Mouse (Mus musculus) forebrain, embryonic 11.5 days (tissue): ENCODE results near the gene Zbbx. TPM values are rescaled to one million over a fixed set of nuclear protein-coding genes. Genes with fewer than 3 reads are reported as not detected.

Source experiments
- ATAC-seq: fragments of 200-750 bp; cut with Nextera tagmentation; replicated peaks from 2 replicates; pipeline ENCODE4 v1.8.0; 2017; ENCODE audit warnings: moderate TSS enrichment; ENCODE audit not compliant: low FRiP score
- DNase-seq: peaks from one replicate; pipeline ENCODE4 v3.0.0-alpha.2; 2017; ENCODE audit warnings: low spot score
- H3K27ac ChIP-seq: fragments of 300-500 bp; sonication (generic); 2 replicates; pipeline ENCODE4 v1.5.1; 2014; ENCODE audit warnings: low read depth, low read length
- H3K27me3 ChIP-seq: fragments of 300-500 bp; sonication (generic); 2 replicates; pipeline ENCODE4 v1.6.1; 2014; ENCODE audit warnings: mild to moderate bottlenecking, low read length, mixed read lengths; ENCODE audit not compliant: control insufficient read depth, insufficient read depth
- H3K36me3 ChIP-seq: fragments of 300-500 bp; sonication (generic); 2 replicates; pipeline ENCODE4 v1.6.1; 2014; ENCODE audit warnings: mild to moderate bottlenecking, low read length, moderate library complexity, mixed read lengths; ENCODE audit not compliant: control insufficient read depth, insufficient read depth
- H3K4me1 ChIP-seq: fragments of 300-500 bp; sonication (generic); replicated peaks from 2 replicates; pipeline ENCODE4 v1.6.1; 2014; ENCODE audit warnings: low read length, mixed read lengths; ENCODE audit not compliant: control insufficient read depth, insufficient read depth
- H3K4me2 ChIP-seq: fragments of 300-500 bp; sonication (generic); 2 replicates; pipeline ENCODE4 v1.6.1; 2014; ENCODE audit warnings: low read depth, mild to moderate bottlenecking, low read length, moderate library complexity, mixed read lengths; ENCODE audit not compliant: severe bottlenecking
- H3K4me3 ChIP-seq: fragments of 300-500 bp; sonication (generic); 2 replicates; pipeline ENCODE4 v1.5.1; 2014; ENCODE audit warnings: low read depth, low read length
- H3K9ac ChIP-seq: fragments of 300-500 bp; sonication (generic); 2 replicates; pipeline ENCODE4 v1.6.1; 2014; ENCODE audit warnings: low read length
- H3K9me3 ChIP-seq: fragments of 300-500 bp; sonication (generic); 2 replicates; pipeline ENCODE4 v1.6.1; 2016; ENCODE audit warnings: low read length, mixed read lengths; ENCODE audit not compliant: control insufficient read depth
- WGBS: fragments of 180-500 bp; shearing (Covaris S2); extraction: QIAGEN DNeasy Blood & Tissue Kit; methylation state at CpG from one replicate; pipeline ENCODE4 v1.1.7; 2014; 5-methylcytosine and 5-hydroxymethylcytosine counted together
- polyA plus RNA-seq: library from polyadenylated mRNA; unstranded; fragments of >200 nt; fragmentation: Nextera tagmentation; extraction: Ambion mirVana; gene quantifications from 2 replicates; pipeline ENCODE4 v1.2.1, GENCODE M21; 2014

Zbbx gene
- polyA plus RNA-seq = 0.20 TPM in 1 of 2 replicates, not detected in the other

GRCm38 (mm10) chr3:75164838-75165496 is at the start of gene Zbbx:
Gene Zbbx, minus strand, starts transcription at chr3:75165034.
- Histone ChIP-seq H3K4me2 (peak within 1 kb of the TSS; percentile 61), H3K4me3 (peak within 1 kb of the TSS; percentile 29), H3K27ac (no peak within 1 kb of the TSS), H3K4me1 (no peaks in the 10 kb centered on the region), H3K9me3 (no peaks in the 10 kb centered on the region), H3K9ac (no peak within 1 kb of the TSS), H3K27me3 (no peaks in the 10 kb centered on the region), H3K36me3 (no peaks in the 10 kb centered on the region)
- DNase-seq = peak; percentile 84
- peak; percentile 98 for ATAC-seq
- WGBS = 14% methylated on average over 20 of the region's 20 CpGs

DNA sequence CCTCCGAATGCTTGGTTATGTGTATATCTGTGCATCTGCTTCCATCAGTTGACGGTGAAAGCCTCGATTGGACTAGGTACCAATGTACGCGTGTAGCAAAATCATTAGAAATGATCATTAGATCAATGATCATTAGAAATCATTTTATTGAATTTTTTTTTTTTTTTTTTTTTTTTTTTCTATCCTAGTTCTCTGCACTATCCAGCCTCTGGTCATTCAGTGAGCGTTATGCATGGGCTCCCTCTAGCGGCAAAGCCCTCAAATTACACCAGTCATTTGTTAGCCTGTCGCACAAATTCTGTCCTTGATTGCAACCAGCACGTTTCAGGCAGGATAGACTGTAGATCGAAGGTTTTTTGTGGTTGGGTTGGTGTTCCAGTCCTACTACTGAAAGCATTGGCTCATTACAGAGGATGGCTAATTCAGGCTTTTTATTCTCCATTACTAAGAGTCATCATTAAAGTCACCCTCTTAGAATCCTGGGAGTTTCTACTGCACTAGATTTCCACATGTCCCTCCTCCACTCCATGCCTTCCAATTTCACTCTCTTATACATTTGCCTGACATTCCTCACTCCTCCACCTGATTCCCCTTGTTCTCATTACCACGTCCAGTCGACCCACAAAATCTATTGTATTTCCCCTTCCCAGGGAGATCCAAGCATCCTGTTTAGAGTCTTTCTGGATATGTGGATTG is 38.1 kb upstream of the Zbbx start:
- Histone ChIP-seq H3K4me2 (no peak overlapping the region), H3K36me3 (no peaks in the 10 kb centered on the region), H3K4me1 (no peaks in the 10 kb centered on the region), H3K27ac (no peak overlapping the region), H3K9me3 (no peaks in the 10 kb centered on the region), H3K9ac (no peak overlapping the region), H3K4me3 (no peak overlapping the region), H3K27me3 (no peaks in the 10 kb centered on the region)
- 39% methylated on average over 12 of the region's 12 CpGs for WGBS
- DNase-seq = peak; percentile 74
- peak; percentile 80 for ATAC-seq

DNA sequence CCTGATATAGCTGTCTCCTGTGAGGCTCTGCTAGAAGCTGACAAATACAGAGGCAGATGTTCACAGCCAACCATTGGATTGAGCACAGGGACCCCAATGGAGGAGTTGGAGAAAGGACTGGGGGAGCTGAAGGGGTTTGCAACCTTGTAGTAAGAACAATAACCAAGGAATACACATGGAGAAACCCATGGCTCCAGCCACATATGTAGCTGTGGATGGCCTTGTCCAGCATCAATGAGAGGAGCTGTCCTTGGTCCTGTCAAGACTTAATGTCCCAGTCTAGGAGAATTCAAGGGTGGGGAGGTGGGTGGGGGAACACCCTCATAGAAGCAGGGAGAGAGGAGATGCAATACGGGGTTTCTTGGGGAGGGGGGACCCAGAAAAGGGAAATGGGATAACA is 17.8 kb upstream of the Zbbx start:
- Histone ChIP-seq H3K9ac (no peak overlapping the region), H3K9me3 (no peaks in the 10 kb centered on the region), H3K36me3 (no peaks in the 10 kb centered on the region), H3K4me2 (no peak overlapping the region), H3K27me3 (no peaks in the 10 kb centered on the region), H3K4me3 (no peak overlapping the region), H3K4me1 (no peaks in the 10 kb centered on the region), H3K27ac (no peak overlapping the region)
- ATAC-seq (no peak), DNase-seq (no peak)
- WGBS = 89% methylated on average over 1 of the region's 1 CpGs

DNA sequence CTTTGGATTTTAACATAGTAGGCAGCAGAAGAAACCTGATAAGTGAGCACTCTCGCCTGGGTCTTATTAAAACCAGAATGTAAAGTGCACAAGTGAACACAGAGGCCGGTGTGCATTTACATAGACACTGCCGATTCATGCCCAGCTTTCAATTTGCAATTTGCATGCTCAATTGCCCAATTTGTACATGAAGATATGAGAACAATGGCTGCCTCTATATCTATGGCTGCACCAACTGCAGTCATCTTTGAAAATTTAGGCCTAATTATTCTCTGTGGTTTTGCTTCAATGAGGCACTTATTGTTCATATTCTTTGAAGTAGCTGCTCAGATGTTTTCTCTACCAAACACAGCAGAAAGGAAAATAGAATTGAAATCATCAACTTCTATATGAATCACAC is 23.0 kb downstream of the Zbbx start:
- no peak overlapping the region for H3K4me3 ChIP-seq
- 28% methylated on average over 3 of the region's 3 CpGs for WGBS
- no peaks in the 10 kb centered on the region for H3K9me3 ChIP-seq
- no peak overlapping the region for H3K9ac ChIP-seq
- H3K27me3 ChIP-seq = no peaks in the 10 kb centered on the region
- no peaks in the 10 kb centered on the region for H3K36me3 ChIP-seq
- DNase-seq (no peak), ATAC-seq (peak; percentile 68)
- no peaks in the 10 kb centered on the region for H3K4me1 ChIP-seq
- H3K4me2 ChIP-seq = no peak overlapping the region
- H3K27ac ChIP-seq = no peak overlapping the region

GRCm38 (mm10) chr3:75104867-75105266 is 60.0 kb downstream of the Zbbx start:
- Histone ChIP-seq H3K27me3 (no peaks in the 10 kb centered on the region), H3K36me3 (no peaks in the 10 kb centered on the region), H3K27ac (no peak overlapping the region), H3K4me2 (no peak overlapping the region), H3K4me1 (no peaks in the 10 kb centered on the region), H3K4me3 (no peak overlapping the region), H3K9me3 (no peaks in the 10 kb centered on the region), H3K9ac (no peak overlapping the region)
- ATAC-seq = no peak
- no peak for DNase-seq

- Histone ChIP-seq H3K27me3 (no peaks in the 10 kb centered on the region), H3K4me1 (no peaks in the 10 kb centered on the region), H3K36me3 (no peaks in the 10 kb centered on the region), H3K4me2 (no peak overlapping the region), H3K9ac (no peak overlapping the region), H3K27ac (no peak overlapping the region), H3K4me3 (no peak overlapping the region), H3K9me3 (no peaks in the 10 kb centered on the region)
- 88% methylated on average over 1 of the region's 1 CpGs for WGBS
- no peak for DNase-seq
- ATAC-seq = no peak
These were observed 79.1 kb downstream of the Zbbx start for GRCm38 (mm10) chr3:75085762-75086161.

DNA sequence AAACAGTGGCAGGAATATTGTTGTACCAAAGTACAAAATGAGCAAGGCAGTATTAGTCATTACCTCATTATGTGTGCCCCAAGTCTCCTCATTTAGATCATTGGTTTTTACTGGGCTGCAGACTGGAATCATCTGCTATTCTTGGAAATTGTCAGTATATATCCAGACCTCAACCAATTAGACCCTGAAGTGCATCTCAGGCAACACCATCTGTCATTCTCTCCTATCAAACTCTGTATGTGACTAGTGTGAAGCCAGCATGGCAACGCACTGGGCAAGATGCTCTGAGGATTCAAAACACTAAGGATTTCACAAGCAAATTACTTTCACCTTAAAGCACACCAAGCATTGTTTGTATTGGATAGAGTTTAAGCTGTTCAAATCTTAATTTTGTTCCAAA is 85.9 kb downstream of the Zbbx start:
- Histone ChIP-seq H3K27ac (no peak overlapping the region), H3K27me3 (no peaks in the 10 kb centered on the region), H3K4me3 (no peak overlapping the region), H3K36me3 (no peaks in the 10 kb centered on the region), H3K9ac (no peak overlapping the region), H3K9me3 (no peaks in the 10 kb centered on the region), H3K4me2 (no peak overlapping the region), H3K4me1 (no peaks in the 10 kb centered on the region)
- 95% methylated on average over 1 of the region's 1 CpGs for WGBS
- DNase-seq = no peak
- 0 out of 2 replicates have a peak, but pooled peaks have one; percentile 44 for ATAC-seq

DNA sequence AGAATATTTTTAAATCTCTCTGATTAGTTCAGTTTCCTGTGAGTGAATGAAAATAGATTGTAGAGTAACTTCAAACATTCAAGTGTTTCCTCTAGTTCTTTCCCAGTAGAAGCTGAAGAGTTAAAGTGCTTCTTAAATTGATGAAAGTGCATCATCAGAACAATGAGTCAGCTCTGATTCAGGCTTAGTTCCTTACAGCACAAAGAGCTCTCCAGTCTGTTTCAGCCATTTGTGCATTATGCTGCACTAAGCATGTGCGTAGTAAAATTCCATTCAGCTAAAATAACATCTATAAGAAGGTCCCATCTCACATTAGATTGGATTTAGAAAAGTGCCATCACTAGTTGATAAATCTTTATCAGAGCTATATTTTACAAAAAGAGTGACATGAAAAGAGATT is 155.1 kb downstream of the Zbbx start:
- no peaks in the 10 kb centered on the region for H3K4me1 ChIP-seq
- H3K9me3 ChIP-seq = no peaks in the 10 kb centered on the region
- ATAC-seq (no peak), DNase-seq (no peak)
- no peak overlapping the region for H3K4me2 ChIP-seq
- no peak overlapping the region for H3K4me3 ChIP-seq
- no peak overlapping the region for H3K27ac ChIP-seq
- no peaks in the 10 kb centered on the region for H3K27me3 ChIP-seq
- no peaks in the 10 kb centered on the region for H3K36me3 ChIP-seq
- H3K9ac ChIP-seq = no peak overlapping the region
- WGBS = 83% methylated on average over 1 of the region's 1 CpGs
